Mouse (Mus musculus) lung, embryonic 15.5 days (tissue): ENCODE data around the gene N4bp2l2. TPM values are rescaled to one million over a fixed set of nuclear protein-coding genes. Genes with fewer than 3 reads are reported as not detected.

Source experiments
- polyA plus RNA-seq: library from polyadenylated mRNA; unstranded; fragments of >200 nt; fragmentation: Nextera tagmentation; extraction: Ambion mirVana; gene quantifications from 2 replicates; pipeline ENCODE4 v1.2.1, GENCODE M21; 2015

The N4bp2l2 gene
- polyA plus RNA-seq, 1 experiment from 2014 or later = 39.6 TPM

Other genes with a start within 250 kb of the N4bp2l2 start
- gene Zar1l, start 148.0 kb downstream of the N4bp2l2 start, polyA plus RNA-seq = not detected in 2 replicates
- 23.8 and 29.2 TPM in 2 replicates for gene Brca2, start 143.6 kb downstream of the N4bp2l2 start, polyA plus RNA-seq
- 4.7 and 5.8 TPM in 2 replicates for gene N4bp2l1, start 69.0 kb downstream of the N4bp2l2 start, polyA plus RNA-seq
- gene Pds5b, start 7.6 kb upstream of the N4bp2l2 start, polyA plus RNA-seq = 31.8 and 34.2 TPM in 2 replicates